ENCODE assay signal across 23 mouse cellular contexts in genomic region chr3:41561787-41562186, GRCm38 (mm10). TPM values are rescaled to one million over a fixed set of nuclear protein-coding genes. Genes with fewer than 3 reads are reported as not detected.
A peak's percentile ranks its signal among the peaks of the same experiment; 100 is the strongest.
DNase-seq lines count a peak whose midpoint lies in the region; TF ChIP-seq lines count a peak whose summit lies in the region.
"Had no signal": no experiment of that assay in that cellular context is flagged by ENCODE, and none has a peak within 500 bp of the region (broad histone marks: within the 10 kb centered on the region; RNA-seq: fewer than 3 reads in every experiment).

No protein-coding gene starts in this region.

- H3K27ac ChIP-seq in ES-Bruce4 (ENCODE audit: insufficient read depth, low read length) = peak overlapping the region; percentile 45
- H3K27ac ChIP-seq in limb, embryonic 10.5 days = no peak overlapping the region
- H3K27ac ChIP-seq: embryonic facial prominence, embryonic 10.5 days; embryonic facial prominence, embryonic 13.5 days; forebrain, embryonic 13.5 days; hindbrain, embryonic 12.5 days; hindbrain, embryonic 15.5 days had no signal

- DNase-seq in 416B (ENCODE audit: low read depth) = peak; percentile 37
- DNase-seq in NIH3T3 (ENCODE audit: low read depth) = peak; percentile 23
- peak; percentile 38 for DNase-seq in adipocyte (ENCODE audit: low spot score)
- DNase-seq in urinary bladder, postnatal 25 days (ENCODE audit: low spot score) = no peak
- no peak for DNase-seq in limb, embryonic 10.5 days (ENCODE audit: low spot score)
- no peak for DNase-seq in MN1 (ENCODE audit: low spot score)
- DNase-seq: adrenal gland, adult 2 months; adrenal gland, postnatal 14 days; cerebellum, adult 11-12 months; cerebellum, adult 8-10 months; cerebellum, postnatal 10 days; cerebellum, postnatal 36 days; embryo, embryonic 11 days; gastrocnemius, postnatal 10 days; gastrocnemius, postnatal 36 days; heart, adult 11 months had no signal

- H3K27me3 ChIP-seq in ES-Bruce4 (ENCODE audit: control insufficient read depth, insufficient read depth, low read length, poor library complexity, severe bottlenecking) = no peaks in the 10 kb centered on the region
- H3K27me3 ChIP-seq in limb, embryonic 10.5 days (ENCODE audit: low read depth, poor library complexity, severe bottlenecking) = no peaks in the 10 kb centered on the region
- H3K27me3 ChIP-seq: embryonic facial prominence, embryonic 13.5 days; forebrain, embryonic 13.5 days; hindbrain, embryonic 12.5 days; hindbrain, embryonic 15.5 days had no signal

- TF ChIP-seq EP300 in ES-Bruce4 (IDR thresholded peaks at IDR 0.05; ENCODE audit: insufficient read depth, low read depth, low read length) = no peak

- peak overlapping the region; percentile 36; the same call in 1 of the 2 replicates for H3K4me3 ChIP-seq in ES-Bruce4 (ENCODE audit: low read depth, low read length)
- H3K4me3 ChIP-seq in limb, embryonic 10.5 days = no peak overlapping the region
- H3K4me3 ChIP-seq: embryonic facial prominence, embryonic 10.5 days; embryonic facial prominence, embryonic 13.5 days; erythroblast, embryonic 14.5 days; forebrain, embryonic 13.5 days; hindbrain, embryonic 12.5 days; hindbrain, embryonic 15.5 days had no signal

- no peaks in the 10 kb centered on the region for H3K4me1 ChIP-seq in ES-Bruce4 (ENCODE audit: control insufficient read depth, insufficient read depth, low read length)
- H3K4me1 ChIP-seq in limb, embryonic 10.5 days = peaks cover 15% of the 10 kb centered on the region

- TF ChIP-seq CTCF in ES-Bruce4 (IDR thresholded peaks at IDR 0.05; ENCODE audit: low read depth, low read length) = no peak

- no peak for TF ChIP-seq POLR2A in ES-Bruce4 (IDR thresholded peaks at IDR 0.05; ENCODE audit: insufficient read depth, low read length)

- 89% methylated on average over 5 of the region's 5 CpGs for WGBS in limb, embryonic 10.5 days

- no peaks in the 10 kb centered on the region for H3K9me3 ChIP-seq in ES-Bruce4 (replicated peaks; ENCODE audit: control insufficient read depth, insufficient read depth, low read length, poor library complexity, severe bottlenecking)
- no peaks in the 10 kb centered on the region for H3K9me3 ChIP-seq in limb, embryonic 10.5 days (replicated peaks)
- H3K9me3 ChIP-seq: embryonic facial prominence, embryonic 10.5 days; embryonic facial prominence, embryonic 13.5 days; forebrain, embryonic 13.5 days; hindbrain, embryonic 12.5 days; hindbrain, embryonic 15.5 days had no signal

- peak overlapping the region; percentile 30; the same call in 1 of the 2 replicates for H3K9ac ChIP-seq in ES-Bruce4 (ENCODE audit: low read depth, poor library complexity, severe bottlenecking)
- H3K9ac ChIP-seq: embryonic facial prominence, embryonic 13.5 days; forebrain, embryonic 13.5 days; hindbrain, embryonic 12.5 days; hindbrain, embryonic 15.5 days had no signal

- H3K36me3 ChIP-seq in ES-Bruce4 (ENCODE audit: control insufficient read depth, insufficient read depth, low read length, poor library complexity, severe bottlenecking) = peaks cover 55% of the 10 kb centered on the region
- H3K36me3 ChIP-seq in limb, embryonic 10.5 days = no peaks in the 10 kb centered on the region
- H3K36me3 ChIP-seq: embryonic facial prominence, embryonic 10.5 days; embryonic facial prominence, embryonic 13.5 days; hindbrain, embryonic 12.5 days; hindbrain, embryonic 15.5 days had no signal

RNA-seq across cellular contexts. Expression of gene Jade1, which starts 6.3 kb away (rescaled TPM):
- 179 and 201 TPM in 2 replicates for polyA plus RNA-seq in ES-Bruce4 (2011; ENCODE audit: insufficient read depth, insufficient read length, low read depth, missing spikeins)
- 16.4 and 17.6 TPM in 2 replicates for polyA plus RNA-seq in limb, embryonic 10.5 days (2016; fragmentation: Nextera tagmentation; extraction: Ambion mirVana)

Comparison
In these comparisons a context has a peak if more than half of its experiments do, and no peak if none do; other contexts are left out.
1. DNase-seq: peak in 416B (single experiment), NIH3T3 (single experiment) and adipocyte (single experiment); none in urinary bladder, postnatal 25 days (single experiment), limb, embryonic 10.5 days (single experiment) and MN1 (single experiment).